Mouse (Mus musculus) bone marrow macrophage, adult 2 months (primary cell): ENCODE measurements at regions not wholly inside any gene's neighbourhood (a gene's known extent, or its start where the extent isn't known, plus 50 kb on each side); places are given as distances from the start of the nearest gene placed in this dataset.

Experiments
- CTCF ChIP-seq: IDR thresholded peaks from 2 replicates; pipeline ENCODE4 v1.5.1; 2012; ENCODE audit warnings: low read depth, mild to moderate bottlenecking, low read length, moderate library complexity
- POLR2A ChIP-seq: IDR thresholded peaks from 2 replicates; pipeline ENCODE4 v1.6.1; 2012; ENCODE audit warnings: mild to moderate bottlenecking, low read depth, low read length, borderline replicate concordance

DNA sequence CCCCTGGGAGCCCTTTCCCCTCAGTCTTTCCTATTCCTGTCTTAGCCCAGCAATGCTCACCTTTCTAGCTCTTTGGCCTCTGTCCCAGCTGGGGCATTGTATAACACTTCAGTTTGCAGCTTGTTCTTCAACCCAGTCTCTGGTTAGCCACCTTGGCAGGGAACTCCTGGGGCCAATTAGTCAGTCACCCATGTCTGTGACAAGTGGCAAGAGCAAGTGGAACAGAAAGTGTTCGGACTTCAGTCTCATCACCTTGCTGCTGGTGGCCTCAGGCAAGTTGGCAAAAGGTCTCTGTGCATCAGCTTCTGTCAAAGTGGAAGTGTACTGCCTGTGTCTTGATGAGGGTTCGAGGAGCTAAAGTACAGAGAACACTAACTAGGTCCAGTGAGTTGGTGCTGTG, 138.5 kb upstream of the Pja1 start:
- TF ChIP-seq POLR2A: no peak
- no peak for TF ChIP-seq CTCF
